Mouse (Mus musculus): Measurements from ENCODE around the gene Dad1. TPM values are rescaled to one million over a fixed set of nuclear protein-coding genes. Genes with fewer than 3 reads are reported as not detected.

The Dad1 gene
- total and polyA plus RNA-seq, 3 experiments: 17.0 to 226 (median 115) TPM

DNA sequence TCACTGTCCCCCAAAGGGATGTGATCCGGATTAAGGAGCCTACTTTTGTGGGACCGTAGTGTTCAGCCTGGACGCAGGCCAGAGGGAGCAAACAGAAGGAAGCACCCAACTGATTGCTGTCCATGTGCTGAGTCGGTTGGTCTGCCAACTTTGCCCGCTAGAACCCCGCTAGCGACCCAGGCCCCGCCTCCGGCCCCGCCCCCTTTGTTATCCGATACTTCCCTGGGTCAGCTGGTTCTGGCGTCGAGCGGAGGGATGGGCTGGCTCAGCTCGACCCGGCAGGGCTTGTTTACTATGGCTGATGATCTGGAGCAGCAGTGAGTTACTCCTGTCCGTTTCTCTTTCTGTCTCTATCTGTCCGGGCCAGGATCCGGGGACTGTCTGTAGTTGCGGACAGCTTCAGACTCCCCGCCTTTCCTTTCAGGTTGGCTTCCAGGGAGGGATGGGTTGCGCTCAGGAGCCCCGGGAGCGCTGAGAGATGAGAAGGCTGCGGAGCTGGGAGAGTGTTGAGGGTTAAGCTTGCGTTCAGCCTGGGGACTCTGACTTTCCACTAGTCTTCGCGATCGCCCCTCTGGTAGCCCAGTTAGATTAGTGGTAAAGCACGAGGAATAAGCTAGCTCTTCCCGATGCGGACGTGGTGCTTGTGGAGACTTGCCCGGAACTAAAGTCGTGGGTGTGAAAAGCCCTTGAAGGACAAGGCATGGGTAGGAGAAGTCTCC is 5.3 kb upstream of the Dad1 start:
- Histone ChIP-seq H3K4me3 (ENCODE audit: low read depth, low read length) (peak overlapping the region; percentile 68), H3K27me3 (ENCODE audit: insufficient read depth, low read length) (no peaks in the 10 kb centered on the region), H3K4me1 (ENCODE audit: insufficient read depth, low read depth, low read length) (peaks cover 34% of the 10 kb centered on the region), H3K9me3 (replicated peaks) (no peaks in the 10 kb centered on the region), H3K36me3 (replicated peaks) (peaks cover 15% of the 10 kb centered on the region)
- ATAC-seq (ENCODE audit: extremely low read depth, insufficient number of reproducible peaks, low FRiP score, poor library complexity, severe bottlenecking): peak; percentile 90
- TF ChIP-seq POLR2AphosphoS5 (IDR thresholded peaks at IDR 0.05; ENCODE audit: insufficient replicate concordance, low read depth, low read length) (no peak), CTCF (IDR thresholded peaks at IDR 0.05; ENCODE audit: low read depth, low read length) (no peak), TAL1 (conservative IDR thresholded peaks at IDR 0.05; ENCODE audit: low read depth, low read length) (no peak), GATA1 (IDR thresholded peaks at IDR 0.05; ENCODE audit: borderline replicate concordance, low read length) (no peak), GATA2 (IDR thresholded peaks at IDR 0.05; ENCODE audit: borderline replicate concordance, low read depth, low read length) (no peak)
- DNase-seq (ENCODE audit: low spot score): peak; percentile 68

DNA sequence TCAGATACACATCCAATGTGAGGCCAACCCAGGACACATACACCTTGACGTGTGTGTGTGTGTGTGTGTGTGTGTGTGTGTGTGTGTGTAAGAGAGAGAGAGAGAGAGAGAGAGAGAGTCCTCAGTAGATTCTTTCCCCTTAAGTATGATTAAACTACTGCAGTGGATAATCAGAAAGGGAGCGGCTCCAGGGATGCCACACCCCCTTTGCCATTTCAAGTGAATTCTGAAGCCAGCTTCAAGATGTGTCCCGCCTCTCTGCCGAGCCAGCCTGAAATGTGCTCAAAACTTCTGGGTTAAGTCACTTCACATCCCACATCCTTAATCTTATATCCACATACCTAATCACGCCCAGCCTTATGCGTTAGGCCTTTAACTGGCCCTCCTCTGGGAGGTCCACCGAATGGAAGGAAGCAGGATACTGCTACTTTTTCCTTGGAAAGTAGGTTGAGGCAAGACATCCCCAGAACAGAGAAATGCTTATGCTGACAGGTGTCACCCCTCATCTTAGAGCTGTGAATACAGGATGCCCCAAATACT is 4.3 kb upstream of the Dad1 start:
- Histone ChIP-seq H3K4me1 (ENCODE audit: insufficient read depth, low read depth, low read length) (peaks cover 35% of the 10 kb centered on the region), H3K9me3 (replicated peaks) (no peaks in the 10 kb centered on the region), H3K4me3 (ENCODE audit: low read depth, low read length) (no peak overlapping the region), H3K27me3 (ENCODE audit: insufficient read depth, low read length) (no peaks in the 10 kb centered on the region), H3K36me3 (replicated peaks) (peaks cover 9% of the 10 kb centered on the region)
- TF ChIP-seq TAL1 (conservative IDR thresholded peaks at IDR 0.05; ENCODE audit: low read depth, low read length) (no peak), POLR2AphosphoS5 (IDR thresholded peaks at IDR 0.05; ENCODE audit: insufficient replicate concordance, low read depth, low read length) (no peak), GATA2 (IDR thresholded peaks at IDR 0.05; ENCODE audit: borderline replicate concordance, low read depth, low read length) (no peak), CTCF (IDR thresholded peaks at IDR 0.05; ENCODE audit: low read depth, low read length) (no peak), GATA1 (IDR thresholded peaks at IDR 0.05; ENCODE audit: borderline replicate concordance, low read length) (no peak)
- no peak for DNase-seq (ENCODE audit: low spot score)
- no peak for ATAC-seq (ENCODE audit: extremely low read depth, insufficient number of reproducible peaks, low FRiP score, poor library complexity, severe bottlenecking)

DNA sequence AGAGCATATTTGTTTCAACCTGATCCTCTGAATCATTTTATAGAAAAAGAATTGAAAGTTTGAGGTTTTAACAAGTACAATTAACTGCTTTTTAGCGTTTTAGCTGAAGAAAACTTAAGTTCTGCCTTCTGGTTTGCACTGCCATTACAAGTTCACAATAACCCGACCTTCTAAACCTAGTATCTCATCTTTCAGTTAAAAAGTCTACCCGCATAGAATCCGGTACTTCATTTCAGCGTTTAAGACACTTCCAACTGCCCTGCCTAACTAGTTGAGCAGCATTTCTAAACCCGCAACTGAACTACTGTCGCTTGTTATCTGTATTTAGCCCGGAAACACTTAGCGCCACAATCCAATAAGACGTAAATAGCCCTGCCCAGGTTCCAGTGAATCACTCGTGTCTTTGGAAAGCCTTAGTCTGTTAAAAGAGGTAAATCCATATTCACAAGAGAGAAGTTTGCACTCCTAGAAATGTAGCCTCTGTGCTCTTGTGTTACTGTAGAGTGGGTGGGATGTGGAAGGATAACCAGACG is 832 bp upstream of the Dad1 start:
- no peaks in the 10 kb centered on the region for H3K27me3 ChIP-seq (ENCODE audit: insufficient read depth, low read length)
- DNase-seq (ENCODE audit: low spot score) (no peak), ATAC-seq (ENCODE audit: extremely low read depth, insufficient number of reproducible peaks, low FRiP score, poor library complexity, severe bottlenecking) (no peak)
- H3K36me3 ChIP-seq (replicated peaks): peaks cover 23% of the 10 kb centered on the region
- no peaks in the 10 kb centered on the region for H3K9me3 ChIP-seq (replicated peaks)
- H3K4me1 ChIP-seq (ENCODE audit: insufficient read depth, low read depth, low read length): peaks cover 47% of the 10 kb centered on the region
- no peak for TF ChIP-seq POLR2AphosphoS5 (IDR thresholded peaks at IDR 0.05; ENCODE audit: insufficient replicate concordance, low read depth, low read length)
- no peak for TF ChIP-seq GATA1 (IDR thresholded peaks at IDR 0.05; ENCODE audit: borderline replicate concordance, low read length)
- TF ChIP-seq GATA2 (IDR thresholded peaks at IDR 0.05; ENCODE audit: borderline replicate concordance, low read depth, low read length): no peak
- no peak for TF ChIP-seq TAL1 (conservative IDR thresholded peaks at IDR 0.05; ENCODE audit: low read depth, low read length)
- no peak for TF ChIP-seq CTCF (IDR thresholded peaks at IDR 0.05; ENCODE audit: low read depth, low read length)
- peak overlapping the region; percentile 84 for H3K4me3 ChIP-seq (ENCODE audit: low read depth, low read length)

DNA sequence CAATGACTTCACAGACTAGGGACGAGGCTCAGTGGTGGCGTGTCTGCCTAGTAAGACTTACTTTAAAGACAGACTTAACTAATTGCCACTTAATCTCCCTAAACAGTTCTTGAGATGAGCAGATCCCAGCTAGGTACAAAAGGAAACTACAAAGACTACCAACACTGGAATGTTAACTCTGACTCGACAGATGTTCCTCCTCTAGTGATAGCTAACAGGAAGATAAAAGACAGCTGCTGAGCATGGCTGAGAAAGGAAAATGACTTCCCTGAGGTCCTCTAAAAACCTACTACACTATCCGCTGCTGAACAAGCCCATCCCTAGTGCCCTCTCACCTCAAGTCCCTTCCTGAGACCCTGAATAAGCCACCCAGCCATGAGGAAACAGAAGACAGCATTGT is 3.8 kb downstream of the Dad1 start:
- no peak for TF ChIP-seq CTCF (IDR thresholded peaks at IDR 0.05; ENCODE audit: low read depth, low read length)
- no peak for TF ChIP-seq GATA1 (IDR thresholded peaks at IDR 0.05; ENCODE audit: borderline replicate concordance, low read length)
- no peak for TF ChIP-seq GATA2 (IDR thresholded peaks at IDR 0.05; ENCODE audit: borderline replicate concordance, low read depth, low read length)
- TF ChIP-seq POLR2AphosphoS5 (IDR thresholded peaks at IDR 0.05; ENCODE audit: insufficient replicate concordance, low read depth, low read length): no peak
- no peak for TF ChIP-seq TAL1 (conservative IDR thresholded peaks at IDR 0.05; ENCODE audit: low read depth, low read length)
- ATAC-seq (ENCODE audit: extremely low read depth, insufficient number of reproducible peaks, low FRiP score, poor library complexity, severe bottlenecking): no peak
- Histone ChIP-seq H3K4me1 (ENCODE audit: insufficient read depth, low read depth, low read length) (peaks cover 63% of the 10 kb centered on the region), H3K27me3 (ENCODE audit: insufficient read depth, low read length) (no peaks in the 10 kb centered on the region), H3K36me3 (replicated peaks) (peaks cover 68% of the 10 kb centered on the region), H3K4me3 (ENCODE audit: low read depth, low read length) (no peak overlapping the region; the same call in 1 of the 2 replicates), H3K9me3 (replicated peaks) (no peaks in the 10 kb centered on the region)
- no peak for DNase-seq (ENCODE audit: low spot score)

GRCm38 (mm10) chr14:54249326-54249725 is 4.6 kb downstream of the Dad1 start:
- no peak overlapping the region for H3K4me3 ChIP-seq (ENCODE audit: low read depth, low read length)
- H3K4me1 ChIP-seq (ENCODE audit: insufficient read depth, low read depth, low read length): peaks cover 59% of the 10 kb centered on the region
- ATAC-seq (ENCODE audit: extremely low read depth, insufficient number of reproducible peaks, low FRiP score, poor library complexity, severe bottlenecking): no peak
- TF ChIP-seq CTCF (IDR thresholded peaks at IDR 0.05; ENCODE audit: low read depth, low read length) (no peak), TAL1 (conservative IDR thresholded peaks at IDR 0.05; ENCODE audit: low read depth, low read length) (no peak), GATA2 (IDR thresholded peaks at IDR 0.05; ENCODE audit: borderline replicate concordance, low read depth, low read length) (no peak), POLR2AphosphoS5 (IDR thresholded peaks at IDR 0.05; ENCODE audit: insufficient replicate concordance, low read depth, low read length) (no peak), GATA1 (IDR thresholded peaks at IDR 0.05; ENCODE audit: borderline replicate concordance, low read length) (no peak)
- no peak for DNase-seq (ENCODE audit: low spot score)
- no peaks in the 10 kb centered on the region for H3K27me3 ChIP-seq (ENCODE audit: insufficient read depth, low read length)
- H3K36me3 ChIP-seq (replicated peaks): peaks cover 76% of the 10 kb centered on the region
- H3K9me3 ChIP-seq (replicated peaks): no peaks in the 10 kb centered on the region

DNA sequence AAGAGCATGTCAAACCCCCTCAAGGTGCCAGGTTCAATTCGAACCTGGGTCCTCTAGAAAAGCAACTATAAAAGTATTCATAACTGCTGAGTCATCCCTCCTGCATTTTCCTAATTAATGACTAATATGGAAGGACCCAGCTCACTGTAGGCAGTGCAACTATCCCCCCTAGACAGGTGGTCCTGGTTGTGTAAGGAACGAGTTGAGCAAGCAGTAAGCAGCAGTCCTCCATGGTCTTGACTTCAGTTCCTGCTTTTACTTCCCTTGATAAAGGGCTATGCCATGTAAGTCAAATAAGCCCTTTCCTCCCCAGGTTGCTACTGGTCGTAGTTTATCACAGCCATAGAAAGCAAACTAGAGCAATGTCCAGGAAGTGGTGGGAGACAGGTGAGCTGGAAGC is 7.7 kb downstream of the Dad1 start:
- H3K4me1 ChIP-seq (ENCODE audit: insufficient read depth, low read depth, low read length): peaks cover 46% of the 10 kb centered on the region
- no peak for TF ChIP-seq TAL1 (conservative IDR thresholded peaks at IDR 0.05; ENCODE audit: low read depth, low read length)
- TF ChIP-seq POLR2AphosphoS5 (IDR thresholded peaks at IDR 0.05; ENCODE audit: insufficient replicate concordance, low read depth, low read length): no peak
- TF ChIP-seq GATA2 (IDR thresholded peaks at IDR 0.05; ENCODE audit: borderline replicate concordance, low read depth, low read length): no peak
- no peak for TF ChIP-seq GATA1 (IDR thresholded peaks at IDR 0.05; ENCODE audit: borderline replicate concordance, low read length)
- no peak for TF ChIP-seq CTCF (IDR thresholded peaks at IDR 0.05; ENCODE audit: low read depth, low read length)
- H3K9me3 ChIP-seq (replicated peaks): peaks cover 7% of the 10 kb centered on the region
- no peak for DNase-seq (ENCODE audit: low spot score)
- peaks cover 98% of the 10 kb centered on the region for H3K36me3 ChIP-seq (replicated peaks)
- no peak for ATAC-seq (ENCODE audit: extremely low read depth, insufficient number of reproducible peaks, low FRiP score, poor library complexity, severe bottlenecking)
- no peak overlapping the region for H3K4me3 ChIP-seq (ENCODE audit: low read depth, low read length)
- H3K27me3 ChIP-seq (ENCODE audit: insufficient read depth, low read length): no peaks in the 10 kb centered on the region

Measured in G1E (cell line).